In the genomic region with DNA sequence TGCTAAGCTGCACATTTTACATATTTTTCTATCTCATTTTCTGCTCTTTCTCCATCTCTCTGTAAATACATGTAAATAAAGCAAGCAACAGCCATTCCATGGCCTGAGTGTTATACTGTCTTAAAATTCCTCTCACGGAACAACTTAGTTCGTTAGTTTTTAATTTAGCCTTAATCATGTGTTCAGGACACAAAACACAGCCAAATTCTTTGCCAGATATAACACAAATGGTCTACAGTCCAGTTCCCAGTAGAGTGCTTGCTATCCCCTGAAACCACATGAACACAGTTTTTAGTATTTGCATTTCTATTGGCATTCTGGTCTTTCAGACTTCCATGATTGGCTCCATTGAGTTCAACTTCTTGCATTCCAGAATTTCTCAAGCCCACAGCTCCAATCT, we compare ENCODE assay signal across 20 mouse cellular contexts. TPM values are rescaled to one million over a fixed set of nuclear protein-coding genes. Genes with fewer than 3 reads are reported as not detected.
DNase-seq lines count a peak whose midpoint lies in the region; ATAC-seq lines count a peak whose summit lies in the region.
"Had no signal": no experiment of that assay in that cellular context is flagged by ENCODE, and none has a peak within 500 bp of the region (broad histone marks: within the 10 kb centered on the region; RNA-seq: fewer than 3 reads in every experiment).

No protein-coding gene starts in this region.

- no peaks in the 10 kb centered on the region for H3K27me3 ChIP-seq in forebrain, embryonic 13.5 days
- H3K27me3 ChIP-seq in forebrain, embryonic 12.5 days: no peaks in the 10 kb centered on the region
- no peaks in the 10 kb centered on the region for H3K27me3 ChIP-seq in forebrain, embryonic 16.5 days (replicated peaks; ENCODE audit: control insufficient read depth, insufficient read depth, low read length)
- H3K27me3 ChIP-seq in forebrain, embryonic 11.5 days (ENCODE audit: control insufficient read depth, insufficient read depth, low read length): no peaks in the 10 kb centered on the region
- H3K27me3 ChIP-seq: embryonic facial prominence, embryonic 12.5 days had no signal

- no peaks in the 10 kb centered on the region for H3K36me3 ChIP-seq in forebrain, embryonic 13.5 days (ENCODE audit: poor library complexity, severe bottlenecking)
- H3K36me3 ChIP-seq in forebrain, embryonic 12.5 days (replicated peaks): no peaks in the 10 kb centered on the region
- no peaks in the 10 kb centered on the region for H3K36me3 ChIP-seq in forebrain, embryonic 16.5 days (ENCODE audit: control insufficient read depth, insufficient read depth)
- no peaks in the 10 kb centered on the region for H3K36me3 ChIP-seq in forebrain, embryonic 11.5 days (ENCODE audit: control insufficient read depth, insufficient read depth, low read length)
- H3K36me3 ChIP-seq: embryonic facial prominence, embryonic 10.5 days; embryonic facial prominence, embryonic 12.5 days; G1E had no signal

- 0 out of 2 replicates have a peak, but pooled peaks have one; percentile 13 for ATAC-seq in forebrain, embryonic 13.5 days
- no peak for ATAC-seq in forebrain, embryonic 12.5 days (ENCODE audit: low FRiP score)
- ATAC-seq in forebrain, embryonic 16.5 days: peak; percentile 58; the same call in 1 of the 2 replicates
- ATAC-seq in forebrain, embryonic 11.5 days (replicated peaks; ENCODE audit: low FRiP score): no peak
- ATAC-seq: CD4-positive, CD25-positive, alpha-beta regulatory T cell, adult 4 months; forebrain, postnatal 0 days had no signal

- H3K27ac ChIP-seq in forebrain, embryonic 13.5 days: no peak overlapping the region
- H3K27ac ChIP-seq in forebrain, embryonic 12.5 days: no peak overlapping the region
- H3K27ac ChIP-seq in forebrain, embryonic 16.5 days (ENCODE audit: low read length): no peak overlapping the region
- H3K27ac ChIP-seq in forebrain, embryonic 11.5 days (ENCODE audit: low read depth, low read length): no peak overlapping the region
- H3K27ac ChIP-seq: embryonic facial prominence, embryonic 10.5 days; embryonic facial prominence, embryonic 12.5 days had no signal

- H3K4me1 ChIP-seq in forebrain, embryonic 13.5 days: no peaks in the 10 kb centered on the region
- H3K4me1 ChIP-seq in forebrain, embryonic 12.5 days: no peaks in the 10 kb centered on the region
- no peaks in the 10 kb centered on the region for H3K4me1 ChIP-seq in forebrain, embryonic 16.5 days (replicated peaks; ENCODE audit: control insufficient read depth, insufficient read depth, low read length)
- H3K4me1 ChIP-seq in forebrain, embryonic 11.5 days (replicated peaks; ENCODE audit: control insufficient read depth, insufficient read depth, low read length): no peaks in the 10 kb centered on the region
- H3K4me1 ChIP-seq: embryonic facial prominence, embryonic 10.5 days; embryonic facial prominence, embryonic 12.5 days had no signal

- intact Hi-C loops in gastrocnemius, postnatal 14 days (cut with DNase I; ENCODE audit: low total_unique reads): no loop called here

- H3K9me3 ChIP-seq in forebrain, embryonic 13.5 days (replicated peaks): no peaks in the 10 kb centered on the region
- no peaks in the 10 kb centered on the region for H3K9me3 ChIP-seq in forebrain, embryonic 12.5 days
- H3K9me3 ChIP-seq in forebrain, embryonic 16.5 days (ENCODE audit: control insufficient read depth, low read length): no peaks in the 10 kb centered on the region
- H3K9me3 ChIP-seq in forebrain, embryonic 11.5 days (ENCODE audit: control insufficient read depth, low read length): no peaks in the 10 kb centered on the region
- H3K9me3 ChIP-seq: embryonic facial prominence, embryonic 10.5 days; embryonic facial prominence, embryonic 12.5 days; G1E had no signal

- no peak overlapping the region for H3K4me3 ChIP-seq in forebrain, embryonic 13.5 days
- H3K4me3 ChIP-seq in forebrain, embryonic 12.5 days (replicated peaks): no peak overlapping the region
- H3K4me3 ChIP-seq in forebrain, embryonic 16.5 days (replicated peaks; ENCODE audit: low read length): no peak overlapping the region
- H3K4me3 ChIP-seq in forebrain, embryonic 11.5 days (ENCODE audit: low read depth, low read length): no peak overlapping the region
- H3K4me3 ChIP-seq: embryonic facial prominence, embryonic 10.5 days; embryonic facial prominence, embryonic 12.5 days had no signal

- no peak overlapping the region for H3K9ac ChIP-seq in forebrain, embryonic 13.5 days
- no peak overlapping the region for H3K9ac ChIP-seq in forebrain, embryonic 12.5 days
- H3K9ac ChIP-seq in forebrain, embryonic 16.5 days (replicated peaks; ENCODE audit: low read depth, low read length): no peak overlapping the region
- no peak overlapping the region for H3K9ac ChIP-seq in forebrain, embryonic 11.5 days (ENCODE audit: low read length)
- H3K9ac ChIP-seq: embryonic facial prominence, embryonic 12.5 days; forebrain, postnatal 0 days had no signal

- DNase-seq in forebrain, embryonic 11.5 days (ENCODE audit: low spot score): no peak
- no peak for DNase-seq in gastrocnemius, postnatal 14 days
- DNase-seq: adrenal gland, adult 2 months; adrenal gland, postnatal 10 days; adrenal gland, postnatal 25 days; B cell, adult 2 months; cerebellum, adult 11-12 months; cerebellum, adult 2 months; cerebellum, adult 9-10 months; cerebellum, postnatal 10 days; cerebellum, postnatal 25 days; forebrain, postnatal 0 days had no signal

- WGBS in forebrain, embryonic 13.5 days: 63% methylated on average over 2 of the region's 2 CpGs
- WGBS in forebrain, embryonic 12.5 days: 76% methylated on average over 2 of the region's 2 CpGs
- 35% methylated on average over 2 of the region's 2 CpGs for WGBS in forebrain, embryonic 16.5 days
- 83% methylated on average over 2 of the region's 2 CpGs for WGBS in forebrain, embryonic 11.5 days

- no peak overlapping the region for H3K4me2 ChIP-seq in forebrain, embryonic 13.5 days
- H3K4me2 ChIP-seq in forebrain, embryonic 12.5 days: no peak overlapping the region
- H3K4me2 ChIP-seq in forebrain, embryonic 16.5 days (ENCODE audit: low read length): no peak overlapping the region
- H3K4me2 ChIP-seq in forebrain, embryonic 11.5 days (ENCODE audit: low read depth, low read length, severe bottlenecking): no peak overlapping the region
- H3K4me2 ChIP-seq: embryonic facial prominence, embryonic 12.5 days had no signal

RNA-seq across cellular contexts. Expression of a gene that starts 4.8 kb away (rescaled TPM):
- polyA plus RNA-seq in forebrain, embryonic 13.5 days (2015; fragmentation: Nextera tagmentation; extraction: Ambion mirVana): 0.04 TPM in 1 of 2 replicates, not detected in the other
- polyA plus RNA-seq in forebrain, embryonic 12.5 days (2016; fragmentation: Nextera tagmentation; extraction: Ambion mirVana): 0.03 and 0.11 TPM in 2 replicates
- polyA plus RNA-seq in forebrain, embryonic 16.5 days (2015; fragmentation: Nextera tagmentation; extraction: Ambion mirVana): 0.15 and 0.19 TPM in 2 replicates
- polyA plus RNA-seq in forebrain, embryonic 11.5 days (2014; fragmentation: Nextera tagmentation; extraction: Ambion mirVana): not detected in 2 replicates
- total RNA-seq in gastrocnemius, postnatal 14 days (2021): under 1 TPM in 1 of 2 experiments, not detected in 1; 0.04 TPM
- total RNA-seq: CH12.LX had no signal
- polyA plus RNA-seq: adrenal gland, adult 2 months; G1E had no signal

RNA-seq across cellular contexts. Expression of a gene that starts 36.8 kb away (rescaled TPM):
- polyA plus RNA-seq in forebrain, embryonic 13.5 days (2015; fragmentation: Nextera tagmentation; extraction: Ambion mirVana): 240 and 275 TPM in 2 replicates
- polyA plus RNA-seq in forebrain, embryonic 12.5 days (2016; fragmentation: Nextera tagmentation; extraction: Ambion mirVana): 240 and 244 TPM in 2 replicates
- 162 and 186 TPM in 2 replicates for polyA plus RNA-seq in forebrain, embryonic 16.5 days (2015; fragmentation: Nextera tagmentation; extraction: Ambion mirVana)
- polyA plus RNA-seq in forebrain, embryonic 11.5 days (2014; fragmentation: Nextera tagmentation; extraction: Ambion mirVana): 225 and 235 TPM in 2 replicates
- 10 to 100 TPM; 76.2 to 80.1 TPM for total RNA-seq in gastrocnemius, postnatal 14 days (2021)

RNA-seq across cellular contexts. Expression of a gene that starts 54.5 kb away (rescaled TPM):
- polyA plus RNA-seq in forebrain, embryonic 13.5 days (2015; fragmentation: Nextera tagmentation; extraction: Ambion mirVana): 297 and 319 TPM in 2 replicates
- polyA plus RNA-seq in forebrain, embryonic 12.5 days (2016; fragmentation: Nextera tagmentation; extraction: Ambion mirVana): 296 and 305 TPM in 2 replicates
- 293 and 313 TPM in 2 replicates for polyA plus RNA-seq in forebrain, embryonic 16.5 days (2015; fragmentation: Nextera tagmentation; extraction: Ambion mirVana)
- 316 and 341 TPM in 2 replicates for polyA plus RNA-seq in forebrain, embryonic 11.5 days (2014; fragmentation: Nextera tagmentation; extraction: Ambion mirVana)
- 10 to 100 TPM; 33.6 to 37.9 TPM for total RNA-seq in gastrocnemius, postnatal 14 days (2021)

Comparison
In these comparisons a context has a peak if more than half of its experiments do, and no peak if none do; other contexts are left out.
1. ATAC-seq: peak in forebrain, embryonic 13.5 days (single experiment) and forebrain, embryonic 16.5 days (single experiment); none in forebrain, embryonic 12.5 days (single experiment) and forebrain, embryonic 11.5 days (single experiment).